Mouse (Mus musculus): ENCODE results near the gene Foxp2.

GRCm38 (mm10) chr6:14898096-14898855 is 2.9 kb upstream of the Foxp2 start:
- TF ChIP-seq CTCF (conservative IDR thresholded peaks at IDR 0.05 in 1 of 2, IDR thresholded peaks at IDR 0.05 in 1 of 2; ENCODE audit: low read depth in 2 of 2, low read length in 2 of 2) (no peak), MYC (IDR thresholded peaks at IDR 0.05; ENCODE audit: low read depth, low read length) (no peak), ETS1 (conservative IDR thresholded peaks at IDR 0.05; ENCODE audit: low read depth, low read length) (no peak), POLR2A (IDR thresholded peaks at IDR 0.05; ENCODE audit: low read depth, low read length) (no peak), EP300 (IDR thresholded peaks at IDR 0.05; ENCODE audit: low read length) (no peak), NELFE (IDR thresholded peaks at IDR 0.05; ENCODE audit: low read depth, low read length) (no peak), MEF2A (IDR thresholded peaks at IDR 0.05; ENCODE audit: borderline replicate concordance, low read depth, low read length) (no peak), NRF1 (IDR thresholded peaks at IDR 0.05; ENCODE audit: low read depth, low read length) (no peak), HCFC1 (IDR thresholded peaks at IDR 0.05; ENCODE audit: low read depth, low read length) (no peak), IRF4 (IDR thresholded peaks at IDR 0.05; ENCODE audit: low read depth, low read length) (no peak), SMC3 (IDR thresholded peaks at IDR 0.05; ENCODE audit: low read depth, low read length) (no peak), MAX (IDR thresholded peaks at IDR 0.05; ENCODE audit: low read length) (no peak), ZKSCAN1 (IDR thresholded peaks at IDR 0.05; ENCODE audit: borderline replicate concordance, low read depth, low read length) (no peak), CHD2 (IDR thresholded peaks at IDR 0.05; ENCODE audit: low read length) (no peak)

All from CH12.LX (cell line).